Mouse (Mus musculus) midbrain, embryonic 14.5 days (tissue): ENCODE data around the gene Vwa1. TPM values are rescaled to one million over a fixed set of nuclear protein-coding genes. Genes with fewer than 3 reads are reported as not detected.
"Not testable (repeated sequence)": the region's sequence is repeated elsewhere in the genome, so short reads cannot be mapped to it uniquely, and the experiment has no call there.

ENCODE experiments used
- ATAC-seq: fragments of 200-750 bp; cut with Nextera tagmentation; 2 replicates; pipeline ENCODE4 v1.8.0; 2017; ENCODE audit warnings: moderate number of reproducible peaks, moderate library complexity; ENCODE audit not compliant: low FRiP score, low TSS enrichment
- DNase-seq: peaks from one replicate; pipeline ENCODE4 v3.0.0-alpha.2; 2015
- H3K27ac ChIP-seq: fragments of 300-500 bp; sonication (generic); replicated peaks from 2 replicates; pipeline ENCODE4 v1.5.1; 2014; ENCODE audit warnings: mild to moderate bottlenecking, low read depth, low read length, moderate library complexity
- H3K27me3 ChIP-seq: fragments of 300-500 bp; sonication (generic); 2 replicates; pipeline ENCODE4 v1.6.1; 2014; ENCODE audit warnings: low read length, control low read depth, mixed read lengths; ENCODE audit not compliant: control insufficient read depth, insufficient read depth
- H3K36me3 ChIP-seq: fragments of 300-500 bp; sonication (generic); 2 replicates; pipeline ENCODE4 v1.6.1; 2014; ENCODE audit warnings: low read length, control low read depth; ENCODE audit not compliant: control insufficient read depth, insufficient read depth
- H3K4me1 ChIP-seq: fragments of 300-500 bp; sonication (generic); 2 replicates; pipeline ENCODE4 v1.6.1; 2014; ENCODE audit warnings: mild to moderate bottlenecking, antibody characterized with exemption, low read length, control low read depth; ENCODE audit not compliant: control insufficient read depth, insufficient read depth
- H3K4me2 ChIP-seq: fragments of 300-500 bp; sonication (generic); 2 replicates; pipeline ENCODE4 v1.6.1; 2014; ENCODE audit warnings: mild to moderate bottlenecking, low read length, moderate library complexity
- H3K4me3 ChIP-seq: fragments of 300-500 bp; sonication (generic); replicated peaks from 2 replicates; pipeline ENCODE4 v1.5.1; 2014; ENCODE audit warnings: low read depth, low read length
- H3K9ac ChIP-seq: fragments of 300-500 bp; sonication (generic); replicated peaks from 2 replicates; pipeline ENCODE4 v1.6.1; 2014; ENCODE audit warnings: mild to moderate bottlenecking, low read length, moderate library complexity
- H3K9me3 ChIP-seq: fragments of 300-500 bp; sonication (generic); 2 replicates; pipeline ENCODE4 v1.6.1; 2016; ENCODE audit warnings: low read length, control low read depth, mixed read lengths; ENCODE audit not compliant: control insufficient read depth
- WGBS: fragments of 180-500 bp; shearing (Covaris S2); extraction: QIAGEN DNeasy Blood & Tissue Kit; methylation state at CpG from one replicate; pipeline ENCODE4 v1.1.7; 2014; 5-methylcytosine and 5-hydroxymethylcytosine counted together
- polyA plus RNA-seq: library from polyadenylated mRNA; unstranded; fragments of >200 nt; fragmentation: Nextera tagmentation; extraction: Ambion mirVana; gene quantifications from 2 replicates; pipeline ENCODE4 v1.2.1, GENCODE M21; 2014

Vwa1 gene
- polyA plus RNA-seq, 1 experiment from 2014 or later = 24.4 TPM

DNA sequence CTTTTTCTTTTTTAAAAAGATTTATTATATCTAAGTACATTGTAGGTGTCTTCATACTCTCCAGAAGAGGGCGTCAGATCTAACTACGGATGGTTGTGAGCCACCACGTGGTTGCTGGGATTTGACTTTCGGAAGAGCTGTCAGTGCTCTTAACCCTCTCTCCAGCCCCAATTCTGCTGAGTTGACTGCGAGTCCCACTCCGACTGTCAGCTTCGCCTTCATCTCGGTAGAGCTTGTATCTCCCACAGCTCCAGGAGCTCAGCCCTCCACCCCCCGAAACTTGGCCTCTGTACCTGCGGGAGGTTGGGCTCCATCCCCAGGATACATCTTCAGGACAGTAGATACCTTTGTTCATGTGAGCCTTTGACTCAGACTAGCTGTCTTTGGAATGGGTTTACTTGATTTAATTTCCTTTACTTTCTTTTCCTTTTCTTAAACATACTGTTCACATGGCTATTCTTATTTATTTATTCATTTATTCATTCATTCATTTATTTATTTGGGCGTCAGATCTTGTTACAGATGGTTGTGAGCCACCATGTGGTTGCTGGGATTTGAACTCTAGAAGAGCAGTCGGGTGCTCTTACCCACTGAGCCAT lies 28.3 kb upstream of the Vwa1 start, which contains the start of gene Mrpl20:
Gene Mrpl20, plus strand, starts transcription at position 138 of the 599 bp plus-strand sequence.
- Histone ChIP-seq H3K27me3 (no peaks in the 10 kb centered on the region), H3K27ac (peak within 1 kb of the TSS; percentile 77; the same call in 1 of the 2 replicates), H3K4me3 (peak within 1 kb of the TSS; percentile 95), H3K9me3 (no peaks in the 10 kb centered on the region), H3K4me1 (peaks cover 11% of the 10 kb centered on the region; the same call in 1 of the 2 replicates), H3K4me2 (peak within 1 kb of the TSS; percentile 65), H3K36me3 (peaks cover 23% of the 10 kb centered on the region), H3K9ac (peak within 1 kb of the TSS; percentile 79)
- 7% methylated on average over 12 of the region's 12 CpGs for WGBS
- DNase-seq (peak; percentile 27), ATAC-seq (no peak; the same call in 1 of the 2 replicates)

DNA sequence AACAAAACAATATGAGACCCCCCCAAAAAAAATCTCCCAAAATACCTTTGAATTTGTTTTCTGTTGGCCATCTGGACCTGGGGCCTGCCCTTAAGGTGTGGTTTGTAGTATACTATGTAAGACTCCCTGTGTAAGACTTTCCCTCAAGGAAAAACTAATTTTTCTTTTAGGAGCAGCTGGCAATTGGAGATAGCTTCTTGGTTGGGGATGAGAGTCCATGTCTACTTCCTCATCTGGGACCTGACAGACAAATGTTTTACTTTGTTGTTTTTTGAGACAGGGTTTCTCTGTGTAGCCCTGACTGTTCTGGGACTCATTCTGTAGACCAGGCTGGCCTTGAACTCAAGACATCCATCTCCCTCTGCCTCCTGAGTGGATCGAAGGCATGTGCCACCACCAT lies 27.6 kb upstream of the Vwa1 start:
- no peak overlapping the region for H3K4me3 ChIP-seq
- DNase-seq = no peak
- peaks cover 17% of the 10 kb centered on the region for H3K36me3 ChIP-seq
- H3K27me3 ChIP-seq = no peaks in the 10 kb centered on the region
- no peak overlapping the region for H3K4me2 ChIP-seq
- no peaks in the 10 kb centered on the region for H3K9me3 ChIP-seq
- H3K4me1 ChIP-seq = peaks cover 11% of the 10 kb centered on the region; the same call in 1 of the 2 replicates
- H3K27ac ChIP-seq = no peak overlapping the region
- no peak for ATAC-seq
- no peak overlapping the region for H3K9ac ChIP-seq
- WGBS = 95% methylated on average over 1 of the region's 1 CpGs

DNA sequence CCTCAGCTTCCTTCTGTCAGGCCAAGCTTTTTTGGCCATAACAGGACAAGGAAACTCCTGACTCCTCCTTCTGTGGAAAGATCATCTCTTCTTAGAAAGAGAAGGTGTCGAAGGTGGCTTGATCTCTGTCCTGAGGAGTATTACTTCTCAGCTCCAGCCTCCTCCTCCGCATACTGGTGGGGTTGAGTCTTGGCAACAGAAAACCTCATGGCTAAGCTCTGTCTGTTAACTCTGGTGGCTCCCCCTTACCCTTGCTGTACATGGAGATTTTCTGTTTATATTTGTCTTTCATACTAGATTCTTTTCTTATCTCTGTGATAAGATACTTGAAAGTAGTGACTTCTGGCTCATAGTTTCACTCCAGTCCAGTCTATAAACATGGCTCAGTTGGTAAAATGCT lies 19.2 kb upstream of the Vwa1 start:
- ATAC-seq (no peak), DNase-seq (no peak)
- H3K27ac ChIP-seq = no peak overlapping the region
- WGBS = 77% methylated on average over 2 of the region's 2 CpGs
- no peak overlapping the region for H3K4me2 ChIP-seq
- no peak overlapping the region for H3K4me3 ChIP-seq
- H3K27me3 ChIP-seq = no peaks in the 10 kb centered on the region
- H3K9ac ChIP-seq = no peak overlapping the region
- H3K9me3 ChIP-seq = no peaks in the 10 kb centered on the region
- H3K36me3 ChIP-seq = no peaks in the 10 kb centered on the region
- no peaks in the 10 kb centered on the region for H3K4me1 ChIP-seq

DNA sequence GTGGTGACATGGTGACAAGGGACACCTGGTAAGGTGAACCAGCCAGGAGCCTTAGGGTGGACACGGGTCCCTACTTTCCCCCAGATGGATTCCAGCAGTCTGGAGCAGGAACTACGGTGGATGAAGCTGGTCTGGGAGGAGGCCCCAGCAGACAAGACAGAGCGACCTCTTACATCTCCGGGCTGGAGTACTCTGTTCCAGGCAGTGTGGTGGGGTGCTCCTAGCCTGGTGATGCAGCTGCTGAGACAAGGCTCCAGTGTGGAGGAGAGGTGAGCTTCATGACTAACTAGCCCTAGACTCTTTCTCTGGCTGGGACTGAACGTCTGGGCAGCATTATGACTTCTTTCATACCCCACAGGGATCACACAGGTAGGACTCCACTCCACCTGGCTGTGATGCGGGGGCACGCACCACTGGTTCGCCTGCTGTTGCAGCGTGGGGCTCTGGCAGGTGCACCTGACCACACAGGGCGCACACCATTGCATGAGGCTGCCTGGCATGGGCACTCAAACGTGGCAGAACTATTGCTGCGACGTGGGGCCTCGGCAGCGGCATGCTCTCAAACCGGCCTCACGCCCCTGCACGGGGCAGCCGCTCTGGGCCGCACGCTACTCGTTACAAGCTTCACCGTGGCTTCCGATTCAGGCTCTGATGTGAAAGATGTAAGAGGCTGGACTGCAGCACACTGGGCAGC lies 16.9 kb upstream of the Vwa1 start:
- ATAC-seq (no peak), DNase-seq (no peak)
- Histone ChIP-seq H3K27me3 (no peaks in the 10 kb centered on the region), H3K36me3 (no peaks in the 10 kb centered on the region), H3K27ac (no peak overlapping the region), H3K9me3 (no peaks in the 10 kb centered on the region), H3K4me1 (no peaks in the 10 kb centered on the region), H3K4me3 (no peak overlapping the region), H3K9ac (no peak overlapping the region), H3K4me2 (no peak overlapping the region)
- WGBS = 77% methylated on average over 24 of the region's 24 CpGs

DNA sequence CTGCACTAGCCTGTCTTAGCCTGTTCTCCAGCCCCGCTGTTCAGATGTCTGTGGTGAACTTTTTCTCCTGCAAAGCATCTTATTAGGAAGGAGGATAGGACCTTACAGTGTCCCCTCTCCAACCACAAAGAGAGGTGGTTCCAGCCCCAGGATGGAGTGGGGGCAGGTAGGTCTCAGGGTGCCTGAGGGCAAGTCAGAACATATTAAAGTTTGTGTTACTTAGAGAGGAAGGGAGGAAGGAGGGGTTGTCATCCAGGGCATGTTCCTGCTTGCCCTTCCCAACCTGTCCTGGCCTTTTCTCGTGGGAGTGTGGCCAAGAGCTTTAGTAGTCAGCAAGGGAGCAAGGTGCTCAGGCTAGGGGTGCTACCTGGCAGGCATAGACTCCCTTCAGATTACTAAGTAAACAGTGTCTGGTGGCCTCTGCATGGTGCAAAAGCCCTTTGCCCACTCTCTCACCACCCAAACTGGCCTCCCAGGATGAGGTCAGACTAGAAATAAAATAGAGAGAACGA lies 16.2 kb upstream of the Vwa1 start:
- DNase-seq (no peak), ATAC-seq (no peak)
- Histone ChIP-seq H3K9ac (no peak overlapping the region), H3K27me3 (no peaks in the 10 kb centered on the region), H3K36me3 (no peaks in the 10 kb centered on the region), H3K4me2 (no peak overlapping the region), H3K4me1 (no peaks in the 10 kb centered on the region), H3K27ac (no peak overlapping the region), H3K9me3 (no peaks in the 10 kb centered on the region), H3K4me3 (no peak overlapping the region)
- 69% methylated on average over 3 of the region's 3 CpGs for WGBS

DNA sequence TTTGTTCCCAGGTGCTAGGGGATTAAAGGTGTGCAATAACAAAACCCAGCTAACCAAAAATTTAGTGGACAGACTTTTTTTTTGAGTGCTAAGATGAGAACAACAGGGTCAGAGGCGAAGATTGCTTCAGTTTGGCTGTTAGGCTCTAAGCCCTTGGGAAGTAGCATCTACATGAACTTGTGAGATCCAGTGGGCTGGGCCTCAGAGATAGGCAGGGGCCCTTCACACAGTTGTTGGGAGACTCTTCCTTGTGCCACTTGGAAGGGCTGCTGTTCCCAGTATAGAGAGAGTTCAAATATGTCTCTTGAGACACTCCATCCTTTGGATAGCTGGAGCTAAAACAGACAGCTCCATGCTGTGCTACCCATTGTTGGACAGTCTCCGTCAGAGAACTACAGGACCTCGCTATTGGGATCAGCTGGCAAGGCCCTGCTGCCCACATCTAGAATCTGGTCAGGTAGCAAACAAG lies 15.6 kb upstream of the Vwa1 start, which contains the start of gene Ankrd65:
Gene Ankrd65, plus strand, starts transcription at position 419 of the 469 bp plus-strand sequence.
- 77% methylated on average over 3 of the region's 3 CpGs for WGBS

DNA sequence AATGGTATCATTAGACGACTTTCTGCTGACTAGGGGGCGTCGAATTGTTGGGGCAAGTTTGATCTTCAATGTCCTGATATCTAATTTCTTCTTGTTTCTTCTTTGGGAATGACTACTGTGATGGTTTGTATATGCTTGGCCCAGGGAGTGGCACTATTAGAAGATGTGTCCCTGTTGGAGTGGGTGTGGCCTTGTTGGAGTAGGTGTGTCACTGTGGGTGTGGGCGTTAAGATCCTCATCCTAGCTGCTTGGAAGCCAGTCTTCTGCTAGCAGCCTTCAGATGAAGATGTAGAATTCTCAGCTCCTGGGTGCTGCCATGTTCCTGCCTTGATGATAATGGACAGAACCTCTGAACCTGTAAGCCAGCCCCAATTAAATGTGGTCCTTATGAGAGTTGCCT lies 14.3 kb upstream of the Vwa1 start:
- H3K4me3 ChIP-seq = not testable (repeated sequence)

More for the DNA sequence above, 15.6 kb upstream of the Vwa1 start, which contains the start of gene Ankrd65:
- no peak for ATAC-seq
- Histone ChIP-seq H3K27me3 (no peaks in the 10 kb centered on the region), H3K4me2 (no peak within 1 kb of the TSS), H3K9ac (no peak within 1 kb of the TSS), H3K4me3 (no peak within 1 kb of the TSS), H3K4me1 (no peaks in the 10 kb centered on the region), H3K36me3 (no peaks in the 10 kb centered on the region), H3K27ac (no peak within 1 kb of the TSS), H3K9me3 (no peaks in the 10 kb centered on the region)
- DNase-seq = no peak

DNA sequence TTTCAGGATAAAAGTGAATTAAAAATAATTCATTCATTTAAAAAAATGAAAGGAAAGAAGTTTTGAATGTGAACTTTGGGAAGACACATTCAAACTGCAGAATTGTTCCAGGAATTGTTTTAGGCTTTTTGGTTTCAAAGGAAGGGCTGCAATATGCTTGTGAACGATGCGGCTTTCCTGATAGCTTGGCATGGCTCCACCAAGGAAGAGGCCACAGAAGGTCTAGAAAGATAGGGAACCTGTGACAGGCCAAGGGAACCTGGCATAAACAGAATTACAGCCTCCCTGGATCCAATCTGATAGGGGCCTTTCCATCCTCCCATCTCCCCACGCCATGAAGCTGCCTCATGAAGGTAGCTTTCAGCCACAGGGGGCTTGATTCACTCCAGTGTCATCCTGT lies 13.8 kb upstream of the Vwa1 start:
- H3K36me3 ChIP-seq = no peaks in the 10 kb centered on the region
- no peaks in the 10 kb centered on the region for H3K27me3 ChIP-seq
- 78% methylated on average over 3 of the region's 3 CpGs for WGBS
- H3K9me3 ChIP-seq = no peaks in the 10 kb centered on the region
- ATAC-seq (no peak), DNase-seq (no peak)
- no peak overlapping the region for H3K4me2 ChIP-seq
- no peak overlapping the region for H3K4me3 ChIP-seq
- no peak overlapping the region for H3K9ac ChIP-seq
- H3K27ac ChIP-seq = no peak overlapping the region
- H3K4me1 ChIP-seq = no peaks in the 10 kb centered on the region; the same call in 1 of the 2 replicates

More for the DNA sequence above, 14.3 kb upstream of the Vwa1 start:
- H3K36me3 ChIP-seq, H3K9ac ChIP-seq, H3K27me3 ChIP-seq, H3K27ac ChIP-seq, DNase-seq, ATAC-seq, H3K4me2 ChIP-seq, H3K4me1 ChIP-seq, H3K9me3 ChIP-seq: not testable (repeated sequence)
- 87% methylated on average over 4 of the region's 4 CpGs for WGBS
